Mouse (Mus musculus): Measurements from ENCODE around the gene D16Ertd472e. TPM values are rescaled to one million over a fixed set of nuclear protein-coding genes. Genes with fewer than 3 reads are reported as not detected.

The D16Ertd472e gene
- polyA plus RNA-seq, 1 experiment from 2014 or later = 8.7 TPM

DNA sequence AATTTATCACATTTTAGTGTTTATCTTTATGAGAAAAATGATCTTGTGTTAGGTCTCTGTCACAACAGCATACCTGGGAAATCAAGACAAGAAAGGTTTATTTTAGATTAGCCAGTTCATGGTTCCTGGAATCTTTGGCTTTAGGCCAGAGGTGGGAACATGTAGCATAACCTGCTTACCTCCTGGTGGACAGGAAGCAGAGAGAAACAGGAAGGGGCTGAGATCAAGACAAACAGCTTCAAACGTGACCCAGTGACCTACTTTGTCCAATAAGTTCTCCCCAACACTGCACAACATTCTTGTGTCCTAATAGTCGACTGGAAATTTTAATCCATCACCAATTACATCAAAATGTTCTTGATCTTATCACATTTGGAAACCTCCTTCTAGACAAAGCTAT, 19.9 kb upstream of the D16Ertd472e start:
- Histone ChIP-seq H3K9me3 (ENCODE audit: control insufficient read depth, low read length) (no peaks in the 10 kb centered on the region), H3K36me3 (ENCODE audit: control insufficient read depth, insufficient read depth, low read length) (no peaks in the 10 kb centered on the region), H3K9ac (ENCODE audit: low read length) (no peak overlapping the region), H3K27me3 (ENCODE audit: control insufficient read depth, insufficient read depth, low read length) (no peaks in the 10 kb centered on the region), H3K4me1 (replicated peaks; ENCODE audit: control insufficient read depth, insufficient read depth) (no peaks in the 10 kb centered on the region), H3K4me2 (replicated peaks; ENCODE audit: low read depth) (no peak overlapping the region), H3K27ac (replicated peaks) (no peak overlapping the region), H3K4me3 (ENCODE audit: low read depth, low read length) (no peak overlapping the region)
- DNase-seq (ENCODE audit: low spot score) (no peak), ATAC-seq (ENCODE audit: low FRiP score, low TSS enrichment) (no peak)
- 39% methylated on average over 2 of the region's 2 CpGs for WGBS
- TF ChIP-seq CTCF (IDR thresholded peaks at IDR 0.05; ENCODE audit: low read depth) (no peak), EP300 (optimal IDR thresholded peaks at IDR 0.05) (no peak)

DNA sequence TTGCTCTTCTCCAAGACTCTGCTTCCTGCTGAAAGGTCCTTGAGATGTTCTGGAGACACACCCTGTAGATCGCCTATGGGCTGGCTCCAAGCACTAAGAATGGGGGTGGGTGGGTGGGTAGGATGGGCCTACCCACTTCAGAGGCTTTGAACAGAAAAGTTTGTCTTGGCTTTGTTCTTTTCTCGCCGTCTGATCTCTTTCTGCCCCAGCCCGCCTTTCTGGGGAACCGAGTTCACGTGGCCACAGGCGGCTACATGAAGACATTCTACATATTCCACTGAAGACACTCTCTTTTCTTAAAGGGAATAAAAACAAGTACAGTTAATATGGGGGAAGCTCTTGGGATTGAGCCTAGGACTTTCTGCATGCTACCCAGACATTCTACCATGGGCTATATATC, 19.3 kb upstream of the D16Ertd472e start:
- H3K9ac ChIP-seq (ENCODE audit: low read length) = no peak overlapping the region
- DNase-seq (ENCODE audit: low spot score) (no peak), ATAC-seq (ENCODE audit: low FRiP score, low TSS enrichment) (no peak)
- WGBS = 88% methylated on average over 7 of the region's 7 CpGs
- TF ChIP-seq EP300 (optimal IDR thresholded peaks at IDR 0.05) = no peak
- no peak for TF ChIP-seq CTCF (IDR thresholded peaks at IDR 0.05; ENCODE audit: low read depth)
- H3K36me3 ChIP-seq (ENCODE audit: control insufficient read depth, insufficient read depth, low read length) = no peaks in the 10 kb centered on the region
- H3K27ac ChIP-seq (replicated peaks) = no peak overlapping the region
- no peaks in the 10 kb centered on the region for H3K4me1 ChIP-seq (replicated peaks; ENCODE audit: control insufficient read depth, insufficient read depth)
- no peak overlapping the region for H3K4me3 ChIP-seq (ENCODE audit: low read depth, low read length)
- no peaks in the 10 kb centered on the region for H3K9me3 ChIP-seq (ENCODE audit: control insufficient read depth, low read length)
- no peaks in the 10 kb centered on the region for H3K27me3 ChIP-seq (ENCODE audit: control insufficient read depth, insufficient read depth, low read length)
- H3K4me2 ChIP-seq (replicated peaks; ENCODE audit: low read depth) = no peak overlapping the region

DNA sequence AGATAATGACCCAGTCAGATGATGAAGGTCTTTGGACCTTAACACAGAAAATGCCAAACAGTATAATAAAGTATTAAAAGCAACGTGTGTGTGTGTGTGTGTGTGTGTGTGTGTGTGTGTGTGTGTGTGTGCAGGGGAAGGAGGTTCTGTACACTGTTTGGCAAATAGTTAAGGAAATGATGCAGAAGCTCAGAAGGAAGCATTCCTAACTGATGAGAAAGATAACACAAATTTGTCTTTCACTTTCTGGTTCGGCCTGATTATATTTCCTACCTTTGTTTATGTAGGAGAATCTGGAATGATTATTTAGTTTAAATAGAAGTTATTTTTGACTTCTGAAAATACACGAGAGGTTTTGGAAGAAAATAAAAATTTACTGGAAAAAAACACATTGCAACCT, 17.6 kb upstream of the D16Ertd472e start:
- Histone ChIP-seq H3K4me2 (replicated peaks; ENCODE audit: low read depth) (no peak overlapping the region), H3K27me3 (ENCODE audit: control insufficient read depth, insufficient read depth, low read length) (no peaks in the 10 kb centered on the region), H3K4me3 (ENCODE audit: low read depth, low read length) (no peak overlapping the region), H3K27ac (replicated peaks) (no peak overlapping the region), H3K36me3 (ENCODE audit: control insufficient read depth, insufficient read depth, low read length) (no peaks in the 10 kb centered on the region), H3K4me1 (replicated peaks; ENCODE audit: control insufficient read depth, insufficient read depth) (no peaks in the 10 kb centered on the region), H3K9ac (ENCODE audit: low read length) (no peak overlapping the region), H3K9me3 (ENCODE audit: control insufficient read depth, low read length) (no peaks in the 10 kb centered on the region)
- TF ChIP-seq EP300 (optimal IDR thresholded peaks at IDR 0.05) (no peak), CTCF (IDR thresholded peaks at IDR 0.05; ENCODE audit: low read depth) (no peak)
- DNase-seq (ENCODE audit: low spot score) (no peak), ATAC-seq (ENCODE audit: low FRiP score, low TSS enrichment) (no peak)
- WGBS = 30% methylated on average over 3 of the region's 3 CpGs

DNA sequence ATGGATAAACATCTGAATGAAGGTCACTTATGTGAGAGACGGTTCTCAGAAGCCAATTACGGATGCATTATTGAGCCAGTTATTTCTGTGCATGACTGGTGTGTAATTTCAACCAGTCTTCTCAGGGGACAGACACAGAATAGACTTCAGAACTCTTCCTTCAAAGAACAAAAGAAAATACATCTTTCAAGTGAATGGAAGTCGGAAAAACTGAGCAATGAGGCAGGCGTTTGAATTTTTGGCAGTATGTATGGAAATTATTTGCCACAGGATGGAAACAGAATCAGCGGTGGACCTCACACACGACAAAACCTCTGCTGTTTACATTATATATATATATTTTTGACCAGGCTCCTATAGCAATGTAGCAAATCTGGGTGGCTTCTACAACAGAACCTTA, 14.6 kb upstream of the D16Ertd472e start:
- TF ChIP-seq CTCF (IDR thresholded peaks at IDR 0.05; ENCODE audit: low read depth) = no peak
- Histone ChIP-seq H3K4me2 (replicated peaks; ENCODE audit: low read depth) (no peak overlapping the region), H3K36me3 (ENCODE audit: control insufficient read depth, insufficient read depth, low read length) (no peaks in the 10 kb centered on the region), H3K27me3 (ENCODE audit: control insufficient read depth, insufficient read depth, low read length) (no peaks in the 10 kb centered on the region), H3K4me1 (replicated peaks; ENCODE audit: control insufficient read depth, insufficient read depth) (no peaks in the 10 kb centered on the region), H3K4me3 (ENCODE audit: low read depth, low read length) (no peak overlapping the region), H3K27ac (replicated peaks) (no peak overlapping the region), H3K9ac (ENCODE audit: low read length) (no peak overlapping the region), H3K9me3 (ENCODE audit: control insufficient read depth, low read length) (no peaks in the 10 kb centered on the region)
- DNase-seq (ENCODE audit: low spot score) = no peak
- no peak for ATAC-seq (ENCODE audit: low FRiP score, low TSS enrichment)
- WGBS = 63% methylated on average over 6 of the region's 6 CpGs

DNA sequence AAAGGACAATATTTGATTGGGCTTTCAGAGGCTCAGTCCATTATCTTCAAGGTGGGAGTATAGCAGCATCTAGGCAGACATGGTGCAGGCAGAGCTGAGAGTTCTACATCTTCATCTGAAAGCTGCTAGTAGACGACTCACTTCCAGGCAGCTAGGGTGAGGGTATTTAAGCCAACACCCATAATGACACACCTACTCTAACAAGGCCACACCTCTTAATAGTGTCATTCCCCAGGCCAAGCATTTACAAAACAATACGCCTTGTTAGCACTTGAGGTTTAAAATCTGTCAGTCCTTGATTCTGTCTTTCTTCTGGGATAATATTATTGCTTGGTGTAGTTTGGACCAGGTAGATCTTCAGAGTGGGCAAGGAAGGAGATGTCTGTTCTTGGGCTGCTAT, 12.3 kb upstream of the D16Ertd472e start:
- Histone ChIP-seq H3K27ac (replicated peaks) (no peak overlapping the region), H3K9me3 (ENCODE audit: control insufficient read depth, low read length) (no peaks in the 10 kb centered on the region), H3K27me3 (ENCODE audit: control insufficient read depth, insufficient read depth, low read length) (no peaks in the 10 kb centered on the region), H3K9ac (ENCODE audit: low read length) (no peak overlapping the region), H3K4me3 (ENCODE audit: low read depth, low read length) (no peak overlapping the region), H3K4me1 (replicated peaks; ENCODE audit: control insufficient read depth, insufficient read depth) (no peaks in the 10 kb centered on the region), H3K4me2 (replicated peaks; ENCODE audit: low read depth) (no peak overlapping the region), H3K36me3 (ENCODE audit: control insufficient read depth, insufficient read depth, low read length) (no peaks in the 10 kb centered on the region)
- WGBS = 66% methylated on average over 2 of the region's 2 CpGs
- ATAC-seq (ENCODE audit: low FRiP score, low TSS enrichment) = no peak
- no peak for DNase-seq (ENCODE audit: low spot score)
- no peak for TF ChIP-seq CTCF (IDR thresholded peaks at IDR 0.05; ENCODE audit: low read depth)
- no peak for TF ChIP-seq EP300 (optimal IDR thresholded peaks at IDR 0.05)

DNA sequence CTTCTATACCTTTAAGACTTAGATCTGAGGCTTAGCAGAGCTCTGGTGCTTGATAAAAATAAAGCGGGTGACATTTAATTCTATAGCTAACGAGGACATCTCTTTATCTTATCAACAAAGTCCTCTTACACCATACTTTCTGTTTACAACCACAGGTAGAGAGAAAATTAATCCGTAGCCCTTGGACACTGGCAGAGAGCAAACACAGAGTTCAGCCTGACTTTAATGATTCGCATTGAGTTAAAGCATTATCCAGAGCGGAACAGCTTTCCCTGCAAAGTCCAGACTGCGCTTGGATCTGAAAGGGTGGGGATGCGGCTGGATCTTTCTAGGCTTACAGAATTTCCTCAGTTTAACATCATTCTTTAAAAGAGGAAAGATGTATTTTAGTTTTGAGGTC, 10.1 kb upstream of the D16Ertd472e start:
- Histone ChIP-seq H3K4me2 (replicated peaks; ENCODE audit: low read depth) (no peak overlapping the region), H3K27ac (replicated peaks) (no peak overlapping the region), H3K9ac (ENCODE audit: low read length) (no peak overlapping the region), H3K9me3 (ENCODE audit: control insufficient read depth, low read length) (no peaks in the 10 kb centered on the region), H3K27me3 (ENCODE audit: control insufficient read depth, insufficient read depth, low read length) (no peaks in the 10 kb centered on the region), H3K4me1 (replicated peaks; ENCODE audit: control insufficient read depth, insufficient read depth) (no peaks in the 10 kb centered on the region), H3K36me3 (ENCODE audit: control insufficient read depth, insufficient read depth, low read length) (no peaks in the 10 kb centered on the region), H3K4me3 (ENCODE audit: low read depth, low read length) (no peak overlapping the region)
- WGBS = 56% methylated on average over 7 of the region's 7 CpGs
- ATAC-seq (ENCODE audit: low FRiP score, low TSS enrichment) (no peak), DNase-seq (ENCODE audit: low spot score) (no peak)
- TF ChIP-seq EP300 (optimal IDR thresholded peaks at IDR 0.05) (no peak), CTCF (IDR thresholded peaks at IDR 0.05; ENCODE audit: low read depth) (no peak)

Measured in stomach, postnatal 0 days (tissue).